Mouse (Mus musculus) testis, postnatal 14 days (tissue): ENCODE measurements around the gene Csf3.

Experiments used
- DNase-seq: peaks from one replicate; pipeline ENCODE4 v3.0.0; 2021; ENCODE audit warnings: low spot score

Gene Csf3

DNA sequence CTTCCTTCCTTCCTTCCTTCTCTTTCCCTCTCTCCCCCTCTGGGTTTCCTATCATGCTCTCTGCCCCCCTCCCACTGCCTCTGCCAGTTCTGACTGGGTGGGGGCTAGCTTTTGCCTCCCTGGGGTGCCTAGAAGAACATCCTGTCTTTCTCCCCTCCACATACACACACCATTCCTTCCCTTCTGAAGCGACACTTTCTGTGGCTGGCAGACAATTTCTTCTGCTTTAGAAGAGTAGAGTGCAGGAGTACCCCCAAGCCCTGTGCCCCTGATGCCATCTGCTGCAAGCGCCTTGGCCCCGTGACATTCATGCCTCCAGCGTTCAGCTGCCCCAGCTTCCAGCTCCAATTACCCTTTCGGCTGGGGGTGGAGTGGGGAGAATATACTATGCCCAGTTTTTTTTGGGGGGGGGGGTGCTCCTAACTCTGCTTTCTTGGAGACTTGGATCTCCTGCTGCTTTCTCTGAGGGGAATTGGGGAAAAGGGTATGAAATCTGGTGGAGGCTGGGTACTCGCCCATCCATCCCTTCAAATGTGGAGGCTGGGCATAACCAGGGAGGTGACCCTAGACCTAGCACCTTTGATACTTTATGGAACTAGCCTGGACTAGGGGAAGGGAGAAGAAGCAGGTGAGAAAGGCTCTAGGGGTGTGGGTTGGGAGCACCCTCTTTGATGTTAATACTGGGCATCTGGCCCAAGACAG lies 46.9 kb downstream of the Csf3 start:
- no peak for DNase-seq

DNA sequence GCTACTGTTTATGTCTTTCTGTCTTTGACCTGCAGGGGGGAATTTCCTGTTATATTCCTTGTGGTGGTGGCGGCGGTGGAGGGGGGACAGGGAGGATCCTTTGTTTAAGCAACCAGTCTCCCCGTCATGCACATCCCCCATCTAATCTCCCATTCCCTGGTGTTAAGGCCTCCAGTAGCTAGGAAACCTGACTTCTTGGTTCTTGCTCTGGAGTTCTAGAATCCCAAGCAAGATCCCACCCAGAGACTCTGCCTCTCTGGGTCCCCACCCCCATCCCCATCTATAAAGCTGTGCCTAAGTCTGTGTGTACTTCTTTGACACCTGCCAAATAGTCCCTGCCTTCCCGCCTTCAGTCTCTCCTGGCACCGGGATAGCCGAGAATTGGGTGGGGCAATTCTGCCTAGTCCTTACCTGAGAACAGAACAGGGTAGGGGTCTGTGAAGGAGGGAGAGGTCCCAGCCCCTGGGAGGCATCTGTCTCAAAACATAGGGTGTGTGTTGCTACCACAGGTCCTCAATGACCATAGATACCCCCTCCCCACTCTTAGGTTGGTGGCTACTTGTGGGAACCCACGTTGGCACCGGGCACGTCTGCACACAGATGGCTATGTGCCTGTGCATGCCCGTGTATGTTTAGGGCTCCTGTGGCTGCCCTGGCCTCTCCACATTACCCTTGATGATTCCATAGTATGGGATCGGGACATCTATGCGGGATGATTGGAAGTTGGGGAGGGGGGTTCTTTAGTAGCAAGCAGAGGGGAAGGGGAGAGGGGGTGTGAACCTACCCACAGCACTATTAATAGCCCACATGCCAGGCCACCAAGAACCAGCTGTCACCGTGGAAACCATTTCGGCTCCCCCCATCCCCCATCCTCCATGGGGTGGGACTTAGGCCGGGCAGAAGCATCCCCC lies 47.7 kb downstream of the Csf3 start:
- no peak for DNase-seq

DNA sequence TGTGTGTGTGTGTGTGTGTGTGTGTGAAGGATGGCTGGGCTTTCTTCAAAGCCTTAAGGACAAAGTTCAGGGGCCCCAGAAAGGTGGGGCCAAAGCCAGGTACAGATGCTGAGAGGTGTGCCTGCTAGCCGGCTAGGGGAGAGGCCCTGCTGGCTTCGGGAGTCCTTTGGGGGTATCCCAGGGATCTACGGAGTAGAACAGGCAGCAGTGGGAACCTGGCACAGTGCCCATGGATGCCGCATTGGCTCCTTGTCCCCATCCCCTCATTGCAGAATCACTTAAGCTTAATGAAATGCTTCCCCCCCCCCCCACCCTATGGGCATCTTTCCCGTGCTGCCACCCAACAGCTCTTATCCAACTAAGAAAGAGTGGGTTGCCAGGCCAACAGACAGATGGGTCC lies 48.7 kb downstream of the Csf3 start:
- no peak for DNase-seq

DNA sequence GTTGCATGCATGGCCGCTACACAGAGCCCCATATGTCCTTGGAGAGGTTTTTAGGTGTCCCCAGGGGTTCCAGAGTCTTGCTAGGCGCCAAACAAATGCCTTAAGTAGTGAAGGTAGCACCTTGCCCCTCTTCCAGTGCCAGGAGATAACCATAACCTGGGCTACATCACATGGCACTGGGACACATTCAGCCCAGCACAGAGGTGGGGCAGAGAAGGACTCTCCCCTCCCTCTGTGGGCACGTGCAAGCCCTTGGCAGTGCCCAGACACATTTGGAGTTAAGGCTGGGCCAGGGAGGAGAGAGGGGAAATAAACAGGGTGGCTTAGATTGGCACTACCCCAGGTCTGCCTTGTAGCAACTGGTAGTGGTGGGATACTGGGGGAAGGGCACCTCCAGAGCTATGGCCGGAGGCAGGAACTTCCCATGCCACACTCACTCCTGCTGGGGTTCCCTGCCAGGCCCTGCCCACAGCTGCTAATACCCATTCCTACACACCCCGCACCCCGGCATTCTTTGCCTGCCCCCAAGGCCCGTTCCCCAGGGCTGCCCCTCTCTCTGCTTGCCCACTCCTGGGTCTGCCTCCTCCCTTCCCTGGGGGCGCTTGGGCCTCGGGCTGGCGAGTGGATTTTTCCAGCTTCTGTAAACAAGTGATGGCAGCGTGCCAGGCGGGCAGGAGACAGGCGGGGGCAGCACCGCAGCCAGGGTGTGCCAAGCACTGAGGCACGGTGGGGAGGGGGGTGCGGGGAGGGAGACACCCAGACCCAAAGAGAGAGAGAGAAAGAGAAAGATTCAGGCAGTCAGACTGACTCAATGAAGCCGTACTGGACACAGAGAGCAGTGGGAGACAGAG lies 49.5 kb downstream of the Csf3 start:
- no peak for DNase-seq

DNA sequence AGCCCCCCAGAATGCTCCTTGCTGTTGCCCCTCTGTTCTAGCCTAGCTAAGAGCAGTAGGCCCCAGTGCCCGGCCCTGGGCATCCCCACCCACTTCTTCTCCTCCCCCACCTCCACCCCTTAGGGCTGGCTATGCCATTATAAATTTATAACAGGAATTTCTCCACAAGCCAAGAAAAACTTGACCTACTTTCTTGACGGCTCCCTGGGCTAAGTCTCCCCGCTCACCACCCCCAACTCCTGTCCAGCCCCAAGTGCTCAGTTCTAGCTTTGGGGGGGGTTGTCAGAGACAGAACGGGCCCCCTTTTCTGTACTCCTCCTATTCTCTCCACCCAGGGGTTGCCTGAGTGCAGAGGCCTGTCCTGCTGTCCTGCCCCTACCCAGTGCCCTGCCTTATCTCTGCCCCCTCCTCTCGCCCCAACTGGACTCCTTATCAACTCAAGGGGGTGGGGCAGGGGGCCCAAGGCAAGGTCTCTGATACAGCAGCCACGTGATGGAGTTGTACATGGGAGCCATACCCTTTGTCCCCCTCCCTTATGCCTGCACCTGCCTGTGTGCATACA lies 50.2 kb downstream of the Csf3 start:
- no peak for DNase-seq

DNA sequence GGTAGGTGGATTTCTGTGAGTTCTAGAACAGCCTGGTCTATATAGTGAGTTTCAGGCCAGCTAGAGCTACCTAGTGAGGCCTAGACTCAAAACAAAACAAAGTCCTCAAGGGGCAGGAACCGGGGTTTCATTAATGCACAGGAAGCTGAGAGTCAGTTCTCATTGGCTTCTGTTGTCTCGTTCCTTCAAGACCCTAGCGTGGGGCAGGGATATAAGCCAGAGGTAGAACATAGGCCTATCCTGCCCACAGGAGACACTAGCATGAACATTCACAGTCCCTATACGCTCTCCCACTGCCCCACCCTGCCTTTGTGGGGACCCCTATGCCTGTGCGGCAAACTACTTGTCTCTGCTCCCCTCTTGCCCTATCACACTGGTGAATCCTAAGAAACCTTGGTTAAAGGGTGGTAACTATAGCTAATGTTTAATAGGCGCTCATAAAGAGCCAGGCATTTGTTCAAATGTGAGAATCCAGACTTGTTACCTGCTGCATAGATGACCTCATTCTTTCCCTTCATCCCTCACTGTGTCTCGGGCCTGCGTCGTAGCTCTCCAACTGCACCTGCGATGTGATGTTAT lies 51.6 kb downstream of the Csf3 start:
- DNase-seq, result no peak
